Comparison of ENCODE assay signal across 14 mouse cellular contexts in genomic region chr17:34201506-34202055, GRCm38 (mm10). TPM values are rescaled to one million over a fixed set of nuclear protein-coding genes. Genes with fewer than 3 reads are reported as not detected.
"Had no signal": no experiment of that assay in that cellular context is flagged by ENCODE, and none has a peak within 500 bp of the region (broad histone marks: within the 10 kb centered on the region; RNA-seq: fewer than 3 reads in every experiment).

No protein-coding gene starts in this region.

- H3K36me3 ChIP-seq: limb, embryonic 12.5 days; liver, embryonic 13.5 days; midbrain, embryonic 12.5 days; stomach, embryonic 15.5 days had no signal

- H3K9me3 ChIP-seq: limb, embryonic 12.5 days; liver, embryonic 13.5 days; midbrain, embryonic 12.5 days; stomach, embryonic 15.5 days had no signal

- H3K4me3 ChIP-seq: layer of hippocampus, adult 2 months; limb, embryonic 12.5 days; liver, embryonic 13.5 days; midbrain, embryonic 12.5 days; stomach, embryonic 15.5 days had no signal

- ATAC-seq: midbrain, embryonic 16.5 days had no signal

- H3K9ac ChIP-seq: limb, embryonic 12.5 days; liver, embryonic 13.5 days; midbrain, embryonic 12.5 days; stomach, embryonic 15.5 days had no signal

- H3K27ac ChIP-seq: layer of hippocampus, adult 2 months; limb, embryonic 12.5 days; liver, embryonic 13.5 days; midbrain, embryonic 12.5 days; stomach, embryonic 15.5 days had no signal

- H3K4me2 ChIP-seq: limb, embryonic 12.5 days; liver, embryonic 13.5 days; midbrain, embryonic 12.5 days; stomach, embryonic 15.5 days had no signal

- DNase-seq: kidney, adult 11 months; kidney, postnatal 10 days; kidney, postnatal 4 days; liver; liver, embryonic 13.5 days; lung, adult 18-20 months; right cerebral cortex, adult 18-20 months had no signal

RNA-seq across cellular contexts. Expression of gene H2-Ob, which starts 37.1 kb away (rescaled TPM):
- polyA plus RNA-seq: kidney, embryonic 14.5 days; limb, embryonic 12.5 days; midbrain, embryonic 12.5 days; neural tube, embryonic 14.5 days had no signal
